In genomic region chr9:53068166-53068565, GRCm38 (mm10) we compare ENCODE assay signal across 20 mouse cellular contexts.
"Had no signal": no experiment of that assay in that cellular context is flagged by ENCODE, and none has a peak within 500 bp of the region (broad histone marks: within the 10 kb centered on the region; RNA-seq: fewer than 3 reads in every experiment).

No protein-coding gene starts in this region.

- H3K27me3 ChIP-seq: liver, embryonic 15.5 days; lung, embryonic 15.5 days; midbrain, embryonic 12.5 days; neural tube, embryonic 12.5 days; stomach, embryonic 15.5 days had no signal

- ATAC-seq: lung, postnatal 0 days; midbrain, embryonic 16.5 days had no signal

- H3K4me3 ChIP-seq: liver, embryonic 15.5 days; lung, embryonic 15.5 days; megakaryocyte, embryonic 14.5 days; midbrain, embryonic 10.5 days; midbrain, embryonic 12.5 days; myocyte; neural tube, embryonic 12.5 days; stomach, embryonic 15.5 days had no signal

- H3K4me1 ChIP-seq: liver, embryonic 15.5 days; lung, embryonic 15.5 days; midbrain, embryonic 12.5 days; neural tube, embryonic 12.5 days; stomach, embryonic 15.5 days had no signal

- H3K36me3 ChIP-seq: liver, embryonic 15.5 days; lung, embryonic 15.5 days; midbrain, embryonic 10.5 days; midbrain, embryonic 12.5 days; neural tube, embryonic 12.5 days; stomach, embryonic 15.5 days had no signal

- H3K4me2 ChIP-seq: liver, embryonic 15.5 days; lung, embryonic 15.5 days; midbrain, embryonic 12.5 days; neural tube, embryonic 12.5 days; stomach, embryonic 15.5 days had no signal

- H3K9ac ChIP-seq: liver, embryonic 15.5 days; lung, embryonic 15.5 days; midbrain, embryonic 12.5 days; neural tube, embryonic 12.5 days; stomach, embryonic 15.5 days had no signal

- H3K27ac ChIP-seq: liver, embryonic 15.5 days; lung, embryonic 15.5 days; macrophage; midbrain, embryonic 10.5 days; midbrain, embryonic 12.5 days; neural tube, embryonic 12.5 days; stomach, embryonic 15.5 days; stomach, postnatal 0 days had no signal

- H3K9me3 ChIP-seq: liver, embryonic 15.5 days; lung, embryonic 15.5 days; midbrain, embryonic 10.5 days; midbrain, embryonic 12.5 days; neural tube, embryonic 12.5 days; stomach, embryonic 15.5 days had no signal

- DNase-seq: lung, adult 2 months; lung, postnatal 14 days; lung, postnatal 36 days; midbrain, embryonic 14.5 days; right cerebral cortex, postnatal 14 days; thymus, adult 2 months; thymus, postnatal 25 days; thymus, postnatal 4 days had no signal
